Mouse (Mus musculus) neural tube, embryonic 13.5 days (tissue): Measurements from ENCODE around the gene Spats2l. TPM values are rescaled to one million over a fixed set of nuclear protein-coding genes. Genes with fewer than 3 reads are reported as not detected.

Source experiments
- ATAC-seq: fragments of 200-750 bp; cut with Nextera tagmentation; 2 replicates; pipeline ENCODE4 v1.8.0; 2017; ENCODE audit warnings: low read depth, mild to moderate bottlenecking, moderate TSS enrichment, moderate library complexity
- H3K27ac ChIP-seq: fragments of 300-500 bp; sonication (generic); replicated peaks from 2 replicates; pipeline ENCODE4 v1.5.1; 2015; ENCODE audit warnings: moderate library complexity, mild to moderate bottlenecking, inconsistent platforms
- H3K27me3 ChIP-seq: fragments of 300-500 bp; sonication (generic); 2 replicates; pipeline ENCODE4 v1.6.1; 2015; ENCODE audit warnings: mild to moderate bottlenecking, inconsistent platforms
- H3K36me3 ChIP-seq: fragments of 300-500 bp; sonication (generic); 2 replicates; pipeline ENCODE4 v1.6.1; 2015; ENCODE audit warnings: mild to moderate bottlenecking, inconsistent platforms
- H3K4me1 ChIP-seq: fragments of 300-500 bp; sonication (generic); replicated peaks from 2 replicates; pipeline ENCODE4 v1.6.1; 2015; ENCODE audit warnings: inconsistent platforms
- H3K4me2 ChIP-seq: fragments of 300-500 bp; sonication (generic); 2 replicates; pipeline ENCODE4 v1.6.1; 2015; ENCODE audit warnings: inconsistent platforms, mild to moderate bottlenecking, moderate library complexity
- H3K4me3 ChIP-seq: fragments of 300-500 bp; sonication (generic); 2 replicates; pipeline ENCODE4 v1.5.1; 2015; ENCODE audit warnings: mild to moderate bottlenecking, inconsistent platforms
- H3K9ac ChIP-seq: fragments of 300-500 bp; sonication (generic); 2 replicates; pipeline ENCODE4 v1.6.1; 2015; ENCODE audit warnings: moderate library complexity, mild to moderate bottlenecking, inconsistent platforms
- H3K9me3 ChIP-seq: fragments of 300-500 bp; sonication (generic); 2 replicates; pipeline ENCODE4 v1.6.1; 2016; ENCODE audit warnings: inconsistent platforms
- WGBS: fragments of 180-500 bp; shearing (Covaris S2); methylation state at CpG from one replicate; pipeline ENCODE4 v1.1.7; 2015; 5-methylcytosine and 5-hydroxymethylcytosine counted together
- polyA plus RNA-seq: library from polyadenylated mRNA; unstranded; fragments of >200 nt; fragmentation: Nextera tagmentation; extraction: Ambion mirVana; gene quantifications from 2 replicates; pipeline ENCODE4 v1.2.1, GENCODE M21; 2015

The Spats2l gene
- polyA plus RNA-seq, result 52.5 and 53.1 TPM in 2 replicates

DNA sequence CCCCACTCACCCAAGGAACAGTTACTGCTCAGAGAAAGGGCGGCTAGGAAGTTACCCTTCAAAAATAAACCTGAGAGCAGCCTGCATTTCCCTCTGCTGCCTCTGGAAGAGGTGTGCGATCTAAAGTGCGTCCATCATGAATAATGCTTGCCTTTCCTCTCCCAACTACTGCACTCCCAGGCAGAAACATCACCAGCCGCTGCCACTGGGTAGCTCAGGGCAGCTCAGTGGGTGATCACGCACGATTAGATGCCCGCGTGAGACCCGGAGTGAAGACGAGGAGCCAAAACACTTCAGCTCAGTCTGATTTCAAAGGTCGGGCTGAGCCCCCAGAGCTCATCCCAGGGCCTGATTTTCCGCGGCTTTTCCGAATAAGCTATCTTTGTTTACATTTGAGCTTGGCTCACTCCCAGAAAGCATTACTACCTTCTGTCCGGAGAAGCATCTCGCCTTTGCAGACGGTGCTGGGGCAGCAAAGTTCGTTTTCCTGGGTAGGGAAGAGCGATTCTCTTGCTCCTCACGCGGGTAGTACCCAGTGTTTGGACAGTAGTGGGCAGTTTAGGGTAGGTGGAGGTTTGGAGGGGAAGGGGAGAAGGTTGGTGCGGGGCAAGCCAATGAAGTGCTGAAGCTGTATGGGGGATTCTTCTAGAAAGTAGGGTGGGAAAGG lies at the start of gene Spats2l:
Gene Spats2l, plus strand, starts transcription at position 162 of the 667 bp plus-strand sequence.
- H3K4me1 ChIP-seq, result peaks cover 22% of the 10 kb centered on the region
- peak within 1 kb of the TSS; percentile 86 for H3K4me2 ChIP-seq
- peak within 1 kb of the TSS; percentile 83 for H3K4me3 ChIP-seq
- H3K27me3 ChIP-seq, result no peaks in the 10 kb centered on the region
- H3K36me3 ChIP-seq, result no peaks in the 10 kb centered on the region
- ATAC-seq, result peak; percentile 50
- H3K27ac ChIP-seq, result peak within 1 kb of the TSS; percentile 95
- no peaks in the 10 kb centered on the region for H3K9me3 ChIP-seq
- peak within 1 kb of the TSS; percentile 95 for H3K9ac ChIP-seq
- under 1% methylated on average over 22 of the region's 22 CpGs for WGBS

DNA sequence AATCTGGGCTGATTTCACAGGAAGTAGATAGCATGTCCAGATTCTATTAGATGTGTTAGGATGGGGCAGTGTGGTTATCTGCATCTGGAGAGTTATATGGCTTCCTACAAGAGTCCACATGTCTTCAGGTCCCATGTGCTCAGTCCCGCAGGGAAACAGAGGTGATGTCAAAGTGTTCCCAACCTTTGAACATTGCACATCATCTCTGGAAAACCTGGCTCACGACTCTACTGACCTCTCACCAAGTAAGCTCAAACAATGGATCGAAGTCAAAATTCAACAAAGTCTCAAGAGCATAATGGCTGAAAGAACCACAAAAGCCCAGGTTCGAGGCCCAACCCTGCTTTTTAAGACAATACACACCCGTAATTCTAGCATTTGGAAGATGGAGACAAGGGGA lies 48.7 kb upstream of the Spats2l start:
- no peak overlapping the region for H3K4me2 ChIP-seq
- H3K4me3 ChIP-seq, result no peak overlapping the region
- no peak for ATAC-seq
- no peaks in the 10 kb centered on the region for H3K27me3 ChIP-seq
- 93% methylated on average over 5 of the region's 5 CpGs for whole genome bisulfite sequencing
- no peaks in the 10 kb centered on the region for H3K9me3 ChIP-seq
- H3K9ac ChIP-seq, result no peak overlapping the region
- no peaks in the 10 kb centered on the region for H3K4me1 ChIP-seq
- no peaks in the 10 kb centered on the region for H3K36me3 ChIP-seq
- no peak overlapping the region for H3K27ac ChIP-seq

DNA sequence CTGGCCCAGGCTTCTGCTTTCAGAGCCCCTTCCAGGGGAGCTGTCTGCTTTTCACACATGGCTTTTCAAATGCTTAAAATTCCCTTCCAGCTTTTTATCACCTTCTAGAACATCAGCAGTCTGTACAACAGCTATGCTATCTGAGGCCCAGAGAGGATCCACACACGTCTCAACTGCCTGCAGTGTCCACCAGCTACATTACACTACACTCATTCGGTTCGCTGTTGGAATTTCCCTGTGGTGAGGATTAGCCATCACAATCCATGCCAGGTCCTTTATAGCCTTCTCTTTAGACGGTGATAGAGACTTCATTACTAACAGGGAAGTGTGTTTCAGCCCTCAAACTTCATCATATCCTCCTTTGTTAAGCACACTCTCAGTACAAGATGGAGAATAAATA lies 38.1 kb upstream of the Spats2l start:
- 66% methylated on average over 4 of the region's 4 CpGs for WGBS
- H3K27me3 ChIP-seq, result no peaks in the 10 kb centered on the region
- no peaks in the 10 kb centered on the region for H3K36me3 ChIP-seq
- H3K9ac ChIP-seq, result no peak overlapping the region
- H3K27ac ChIP-seq, result no peak overlapping the region
- no peak overlapping the region for H3K4me3 ChIP-seq
- ATAC-seq, result no peak
- H3K9me3 ChIP-seq, result no peaks in the 10 kb centered on the region
- no peaks in the 10 kb centered on the region for H3K4me1 ChIP-seq
- H3K4me2 ChIP-seq, result no peak overlapping the region

DNA sequence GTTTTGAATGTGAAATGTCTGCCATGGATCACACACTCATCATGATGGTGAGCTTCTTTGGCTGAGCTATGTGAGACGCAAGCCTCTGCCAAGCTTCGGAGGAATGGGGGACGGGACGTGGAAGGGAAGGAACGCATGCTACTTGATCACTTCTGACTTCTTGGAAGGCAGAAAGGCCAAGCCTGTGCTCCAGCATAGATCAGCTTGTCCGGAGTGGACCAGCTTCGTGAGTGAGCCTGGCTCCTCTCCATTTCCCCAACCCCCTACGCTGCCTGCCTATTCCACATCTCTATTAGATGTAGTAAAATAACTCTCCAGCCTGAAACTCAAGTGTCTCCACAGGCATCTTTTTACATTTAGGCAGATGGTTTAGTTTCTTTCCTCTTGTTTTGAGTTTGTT lies 32.2 kb upstream of the Spats2l start:
- no peaks in the 10 kb centered on the region for H3K9me3 ChIP-seq
- no peak overlapping the region for H3K9ac ChIP-seq
- H3K27ac ChIP-seq, result no peak overlapping the region
- H3K4me2 ChIP-seq, result no peak overlapping the region
- no peaks in the 10 kb centered on the region for H3K4me1 ChIP-seq
- H3K27me3 ChIP-seq, result no peaks in the 10 kb centered on the region
- WGBS, result 80% methylated on average over 8 of the region's 8 CpGs
- no peak for ATAC-seq
- no peaks in the 10 kb centered on the region for H3K36me3 ChIP-seq
- no peak overlapping the region for H3K4me3 ChIP-seq

DNA sequence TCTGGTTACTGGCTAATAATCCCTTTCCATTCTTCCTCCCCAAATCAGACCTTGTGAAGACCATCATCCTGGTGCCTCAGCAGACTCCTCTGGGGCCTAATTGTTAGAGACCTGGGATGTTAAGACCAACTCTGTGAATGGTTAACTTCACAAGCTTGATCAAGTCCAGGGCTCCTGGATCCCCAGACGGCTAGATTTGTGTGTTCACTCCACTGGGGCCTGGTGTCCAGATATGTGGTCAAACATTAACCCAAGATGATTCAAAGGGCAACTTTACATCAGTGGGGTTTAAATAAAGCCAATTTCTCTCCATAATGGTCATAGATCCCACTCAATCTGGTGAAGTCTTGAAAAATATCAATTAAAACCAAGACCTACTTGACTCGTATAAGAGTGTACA lies 31.7 kb upstream of the Spats2l start:
- no peaks in the 10 kb centered on the region for H3K27me3 ChIP-seq
- H3K9ac ChIP-seq, result no peak overlapping the region
- no peak overlapping the region for H3K4me3 ChIP-seq
- no peak for ATAC-seq
- no peaks in the 10 kb centered on the region for H3K9me3 ChIP-seq
- WGBS, result 71% methylated on average over 2 of the region's 2 CpGs
- H3K4me2 ChIP-seq, result no peak overlapping the region
- no peak overlapping the region for H3K27ac ChIP-seq
- H3K36me3 ChIP-seq, result no peaks in the 10 kb centered on the region
- no peaks in the 10 kb centered on the region for H3K4me1 ChIP-seq

DNA sequence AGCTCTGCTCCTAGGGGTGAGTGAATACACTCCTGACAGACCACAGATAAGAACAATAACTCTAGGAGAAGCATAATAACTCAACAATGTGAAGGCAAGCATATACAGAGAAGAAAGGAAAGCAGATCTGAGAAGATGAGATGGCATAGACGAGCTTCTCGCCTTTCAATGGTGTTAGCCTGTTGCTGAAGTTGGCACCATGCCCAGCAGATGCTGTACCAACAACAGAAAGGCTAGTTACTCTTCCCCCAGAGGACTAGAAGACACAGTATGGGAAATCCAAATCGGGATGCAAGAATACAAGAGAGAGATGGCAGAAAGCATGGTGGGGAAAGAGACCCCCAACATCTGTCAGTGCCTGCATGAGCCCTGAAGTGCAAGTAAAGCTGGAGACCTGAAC lies 22.2 kb upstream of the Spats2l start:
- no peak for ATAC-seq
- Histone ChIP-seq H3K4me3 (no peak overlapping the region), H3K36me3 (no peaks in the 10 kb centered on the region), H3K4me1 (peaks cover 5% of the 10 kb centered on the region; the same call in 1 of the 2 replicates), H3K9ac (no peak overlapping the region), H3K27me3 (no peaks in the 10 kb centered on the region), H3K27ac (no peak overlapping the region), H3K4me2 (no peak overlapping the region), H3K9me3 (no peaks in the 10 kb centered on the region)
- 45% methylated on average over 3 of the region's 3 CpGs for WGBS

DNA sequence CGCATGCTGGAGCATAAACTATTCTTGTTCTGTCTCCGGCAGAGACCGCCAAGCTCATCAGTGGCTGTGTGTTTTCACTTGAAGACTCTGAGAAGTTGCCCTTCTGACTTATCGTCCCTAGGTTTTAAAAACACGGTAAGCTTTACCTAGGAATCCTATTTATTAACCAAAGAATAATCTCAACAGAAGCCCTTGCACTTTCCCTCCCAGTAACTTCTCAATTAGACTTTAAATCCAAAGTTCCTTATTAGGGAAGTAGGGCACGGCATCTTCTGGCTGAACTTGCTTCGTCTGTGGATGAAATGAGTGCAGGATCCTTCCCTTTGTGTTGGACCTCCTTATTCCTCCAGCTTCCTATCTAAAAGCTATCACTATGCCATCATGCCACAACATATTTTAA lies 7.6 kb upstream of the Spats2l start:
- no peak overlapping the region for H3K9ac ChIP-seq
- ATAC-seq, result no peak
- no peak overlapping the region for H3K4me2 ChIP-seq
- no peaks in the 10 kb centered on the region for H3K36me3 ChIP-seq
- WGBS, result 86% methylated on average over 7 of the region's 7 CpGs
- no peak overlapping the region for H3K27ac ChIP-seq
- H3K4me1 ChIP-seq, result no peaks in the 10 kb centered on the region
- H3K4me3 ChIP-seq, result no peak overlapping the region
- H3K27me3 ChIP-seq, result no peaks in the 10 kb centered on the region
- H3K9me3 ChIP-seq, result no peaks in the 10 kb centered on the region

DNA sequence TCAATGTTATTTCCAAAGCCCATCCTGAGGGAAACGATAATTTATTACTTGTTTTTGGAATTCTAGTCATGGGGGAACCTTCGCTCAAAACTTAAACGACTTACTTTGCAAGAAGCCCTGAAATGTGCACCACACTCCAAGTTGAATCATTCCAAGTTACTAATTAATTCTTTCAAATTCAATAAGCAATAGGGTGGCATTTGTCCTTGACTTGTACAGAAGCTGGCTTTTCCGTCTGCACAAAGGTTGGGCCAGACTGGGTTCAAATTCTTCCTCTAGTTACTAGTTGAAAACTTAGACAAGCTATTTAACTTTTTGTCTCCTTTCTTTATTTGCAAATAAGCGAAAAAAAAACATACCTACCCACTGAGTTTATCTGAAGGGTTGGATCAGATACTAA lies 636 bp upstream of the Spats2l start:
- peaks cover 22% of the 10 kb centered on the region for H3K4me1 ChIP-seq
- H3K4me2 ChIP-seq, result peak overlapping the region; percentile 86; the same call in 1 of the 2 replicates
- H3K27me3 ChIP-seq, result no peaks in the 10 kb centered on the region
- 84% methylated on average over 5 of the region's 5 CpGs for WGBS
- no peaks in the 10 kb centered on the region for H3K36me3 ChIP-seq
- ATAC-seq, result no peak
- no peak overlapping the region for H3K27ac ChIP-seq
- no peak overlapping the region for H3K9ac ChIP-seq
- H3K4me3 ChIP-seq, result 0 out of 2 replicates have a peak overlapping the region, but pooled peaks have one; percentile 83
- no peaks in the 10 kb centered on the region for H3K9me3 ChIP-seq

DNA sequence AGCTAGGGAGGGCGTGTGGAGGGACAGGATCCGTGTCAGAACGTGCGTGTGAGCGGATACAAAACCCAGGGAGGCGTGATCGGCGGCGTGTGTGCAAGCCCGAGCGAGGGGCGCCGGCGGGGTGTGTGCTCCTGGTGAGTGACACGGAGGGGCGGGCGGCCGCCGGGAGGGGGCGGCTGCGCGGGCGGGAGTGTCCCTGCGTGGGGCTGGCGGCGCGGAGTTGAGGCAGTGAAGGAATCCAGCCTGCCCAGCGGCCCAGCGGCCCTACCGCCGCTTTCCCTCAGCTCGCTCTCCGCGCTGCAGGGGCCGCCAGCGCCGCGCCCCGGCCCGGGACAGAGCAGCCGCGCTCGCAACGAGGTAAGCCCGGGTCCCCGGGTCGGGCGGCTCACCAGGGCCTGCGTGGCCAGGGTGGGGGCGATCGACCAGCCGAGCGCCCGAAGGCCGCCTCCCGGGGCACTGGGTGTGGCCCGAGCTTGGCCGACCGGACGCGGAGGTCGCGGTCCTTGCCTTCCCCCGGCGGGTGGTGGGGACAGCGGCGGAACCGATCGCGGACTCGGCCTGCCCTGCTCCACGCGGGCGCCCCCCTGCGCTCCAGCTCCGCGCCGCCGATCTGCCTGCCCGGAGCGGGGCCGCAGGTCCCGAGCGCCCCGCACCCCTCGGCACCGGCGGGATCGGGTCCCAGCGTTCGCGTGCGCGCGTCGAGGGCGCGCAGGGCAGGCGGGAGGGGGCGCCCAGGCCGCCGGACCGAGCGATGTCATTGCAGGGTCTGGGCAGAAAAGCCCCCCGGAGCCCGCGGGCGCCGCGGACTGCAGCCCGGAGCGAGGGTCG lies 920 bp downstream of the Spats2l start:
- WGBS, result under 1% methylated on average over 106 of the region's 113 CpGs
- peak; percentile 91 for ATAC-seq

DNA sequence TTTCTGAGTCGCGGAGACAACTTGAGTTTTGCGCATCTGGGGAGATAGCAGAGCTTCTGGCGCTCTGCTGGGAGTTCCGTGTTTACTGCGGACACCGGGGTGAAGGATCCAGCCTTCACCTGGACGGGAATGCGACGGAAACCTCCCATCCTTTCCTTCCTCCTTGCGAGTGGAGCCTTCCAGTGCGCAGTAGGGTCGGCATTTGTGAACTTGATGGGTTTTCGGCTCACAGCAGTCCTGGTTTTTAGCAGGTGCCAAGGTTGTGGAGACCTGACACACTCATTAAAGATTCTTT lies 1.5 kb downstream of the Spats2l start:
- no peak for ATAC-seq

More for the DNA sequence above, 920 bp downstream of the Spats2l start:
- H3K27me3 ChIP-seq, result no peaks in the 10 kb centered on the region
- peak overlapping the region; percentile 95 for H3K27ac ChIP-seq
- no peaks in the 10 kb centered on the region for H3K9me3 ChIP-seq
- H3K36me3 ChIP-seq, result no peaks in the 10 kb centered on the region
- peak overlapping the region; percentile 83 for H3K4me3 ChIP-seq
- peak overlapping the region; percentile 86 for H3K4me2 ChIP-seq
- H3K9ac ChIP-seq, result peak overlapping the region; percentile 95
- peaks cover 22% of the 10 kb centered on the region for H3K4me1 ChIP-seq

DNA sequence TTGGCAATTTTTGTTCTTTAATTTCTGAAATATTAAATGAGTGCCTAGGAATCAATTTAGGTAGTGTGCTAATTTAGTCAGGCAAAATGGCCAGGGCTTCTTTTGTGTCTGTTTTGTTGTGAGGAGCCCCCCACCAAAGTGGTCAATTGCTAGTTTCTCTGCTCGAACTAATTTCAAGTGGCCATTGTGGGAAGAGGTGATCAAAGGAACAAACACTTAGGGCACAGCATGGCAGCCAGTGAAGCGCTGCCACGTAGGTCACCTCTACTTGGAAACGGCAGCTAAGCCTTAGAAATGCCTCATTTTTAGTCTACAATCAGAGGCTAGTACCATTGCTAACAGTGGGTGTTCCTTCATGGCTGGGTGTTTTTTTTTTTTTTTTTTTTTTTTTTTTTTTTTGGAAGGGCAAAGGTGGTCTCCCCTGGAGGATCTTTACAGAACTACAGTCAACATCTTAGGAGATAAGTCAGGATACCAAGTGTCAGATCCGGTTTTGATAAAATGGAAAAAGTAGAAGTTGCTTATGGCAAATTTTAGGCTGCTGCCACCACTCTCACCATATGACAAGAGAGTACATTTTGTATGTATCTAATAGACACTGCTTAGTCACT lies 2.8 kb downstream of the Spats2l start:
- peak overlapping the region; percentile 83 for H3K4me3 ChIP-seq
- no peaks in the 10 kb centered on the region for H3K9me3 ChIP-seq
- no peak for ATAC-seq
- H3K27me3 ChIP-seq, result no peaks in the 10 kb centered on the region
- peaks cover 22% of the 10 kb centered on the region for H3K4me1 ChIP-seq
- no peak overlapping the region for H3K9ac ChIP-seq
- no peaks in the 10 kb centered on the region for H3K36me3 ChIP-seq
- 19% methylated on average over 5 of the region's 5 CpGs for WGBS
- peak overlapping the region; percentile 86 for H3K4me2 ChIP-seq
- no peak overlapping the region for H3K27ac ChIP-seq

More for the DNA sequence above, 1.5 kb downstream of the Spats2l start:
- peak overlapping the region; percentile 95 for H3K9ac ChIP-seq
- peak overlapping the region; percentile 83 for H3K4me3 ChIP-seq
- H3K9me3 ChIP-seq, result no peaks in the 10 kb centered on the region
- H3K27me3 ChIP-seq, result no peaks in the 10 kb centered on the region
- H3K4me1 ChIP-seq, result peaks cover 22% of the 10 kb centered on the region
- no peaks in the 10 kb centered on the region for H3K36me3 ChIP-seq
- WGBS, result 0% methylated on average over 14 of the region's 14 CpGs
- H3K4me2 ChIP-seq, result peak overlapping the region; percentile 86
- peak overlapping the region; percentile 95 for H3K27ac ChIP-seq

DNA sequence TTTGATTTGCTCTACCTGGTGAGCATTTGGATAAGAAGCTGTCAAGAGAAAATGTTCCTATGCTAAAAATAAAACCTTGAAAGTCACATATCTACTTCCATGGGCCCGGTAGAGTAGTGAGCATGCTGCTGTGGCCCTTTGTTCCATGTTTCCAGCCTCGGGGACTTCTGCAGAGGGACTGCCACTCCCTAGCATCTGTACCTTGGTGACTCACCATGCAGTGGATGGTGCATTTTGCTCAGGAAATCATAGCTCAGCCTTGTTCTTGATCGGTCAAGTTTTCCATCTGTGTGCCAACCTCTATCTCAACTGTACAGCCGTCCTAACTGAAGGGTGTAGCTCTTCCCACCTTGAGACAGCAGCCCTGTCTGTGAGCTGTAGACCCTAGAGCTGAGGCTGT lies 10.3 kb downstream of the Spats2l start:
- ATAC-seq, result no peak
- H3K9ac ChIP-seq, result no peak overlapping the region
- no peak overlapping the region for H3K4me2 ChIP-seq
- no peak overlapping the region for H3K4me3 ChIP-seq
- WGBS, result 89% methylated on average over 4 of the region's 4 CpGs
- no peaks in the 10 kb centered on the region for H3K36me3 ChIP-seq
- no peaks in the 10 kb centered on the region for H3K27me3 ChIP-seq
- no peaks in the 10 kb centered on the region for H3K9me3 ChIP-seq
- H3K4me1 ChIP-seq, result peaks cover 11% of the 10 kb centered on the region
- no peak overlapping the region for H3K27ac ChIP-seq
